7 mouse cellular contexts compared by ENCODE assay signal in the genomic region with DNA sequence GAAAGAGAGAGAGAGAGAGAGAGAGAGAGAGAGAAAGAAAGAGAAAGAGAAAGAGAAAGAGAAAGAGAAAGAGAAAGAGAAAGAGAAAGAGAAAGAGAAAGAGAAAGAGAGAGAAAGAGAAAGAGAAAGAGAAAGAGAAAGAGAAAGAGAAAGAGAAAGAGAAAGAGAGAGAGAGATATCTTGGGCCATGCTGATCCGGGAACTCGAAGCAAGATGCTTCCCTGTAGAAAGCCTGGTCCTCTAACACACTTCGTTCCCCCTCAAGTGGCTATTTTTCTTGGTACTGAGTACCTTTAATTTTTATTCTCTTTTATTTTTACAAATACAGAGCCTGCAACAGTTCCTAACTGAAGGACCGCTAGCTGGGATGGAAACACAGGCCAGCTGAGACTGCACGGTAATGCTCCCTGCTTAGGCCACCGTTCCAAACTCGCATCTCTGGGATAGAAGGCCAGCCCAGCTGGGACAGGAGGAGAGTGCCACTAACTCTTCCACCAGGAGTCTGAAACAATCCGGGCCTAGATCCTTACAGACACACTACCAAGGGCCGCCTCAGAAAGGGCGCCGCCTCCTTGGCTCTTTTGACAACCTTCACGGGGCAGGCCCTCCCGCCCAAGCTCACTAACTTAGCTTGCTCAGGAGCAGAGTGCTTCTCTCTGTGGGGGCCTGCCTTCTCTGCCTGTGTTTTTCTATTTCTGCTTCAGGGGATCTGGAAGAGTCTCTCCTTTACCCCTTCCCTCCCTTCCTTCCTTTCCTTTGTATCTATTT. TPM values are rescaled to one million over a fixed set of nuclear protein-coding genes. Genes with fewer than 3 reads are reported as not detected.
DNase-seq lines count a peak whose midpoint lies in the region; ATAC-seq and TF ChIP-seq lines count a peak whose summit lies in the region.

No protein-coding gene starts in this region.

- H3K4me2 ChIP-seq in lung, embryonic 16.5 days (ENCODE audit: low read depth, low read length), result no peak overlapping the region
- H3K4me2 ChIP-seq in embryonic facial prominence, embryonic 14.5 days (ENCODE audit: low read depth, low read length), result peak overlapping the region; percentile 29; the same call in 1 of the 2 replicates
- H3K4me2 ChIP-seq in kidney, postnatal 0 days (ENCODE audit: low read length), result no peak overlapping the region
- no peak overlapping the region for H3K4me2 ChIP-seq in stomach, embryonic 16.5 days (ENCODE audit: low read depth, low read length)

- H3K27me3 ChIP-seq in lung, embryonic 16.5 days (ENCODE audit: control insufficient read depth, insufficient read depth, low read depth, low read length), result no peaks in the 10 kb centered on the region
- no peaks in the 10 kb centered on the region for H3K27me3 ChIP-seq in embryonic facial prominence, embryonic 14.5 days (replicated peaks; ENCODE audit: control insufficient read depth, insufficient read depth, low read length)
- no peaks in the 10 kb centered on the region for H3K27me3 ChIP-seq in kidney, postnatal 0 days (ENCODE audit: insufficient read depth, low read length)
- no peaks in the 10 kb centered on the region for H3K27me3 ChIP-seq in stomach, embryonic 16.5 days (ENCODE audit: control insufficient read depth, insufficient read depth, low read length)

- H3K4me1 ChIP-seq in lung, embryonic 16.5 days (replicated peaks; ENCODE audit: control insufficient read depth, insufficient read depth, low read length), result peaks cover 56% of the 10 kb centered on the region
- peaks cover 45% of the 10 kb centered on the region for H3K4me1 ChIP-seq in embryonic facial prominence, embryonic 14.5 days (ENCODE audit: control insufficient read depth, insufficient read depth, low read length)
- H3K4me1 ChIP-seq in kidney, postnatal 0 days (replicated peaks; ENCODE audit: insufficient read depth, low read length), result peaks cover 67% of the 10 kb centered on the region
- peaks cover 60% of the 10 kb centered on the region for H3K4me1 ChIP-seq in stomach, embryonic 16.5 days (ENCODE audit: control insufficient read depth, insufficient read depth, low read length)

- TF ChIP-seq CTCF in kidney, postnatal 0 days (IDR thresholded peaks at IDR 0.05; ENCODE audit: low read depth), result no peak

- no peak overlapping the region for H3K9ac ChIP-seq in lung, embryonic 16.5 days (ENCODE audit: low read length)
- peak overlapping the region; percentile 27 for H3K9ac ChIP-seq in embryonic facial prominence, embryonic 14.5 days (ENCODE audit: low read depth, low read length)
- 0 out of 2 replicates have a peak overlapping the region, but pooled peaks have one; percentile 27 for H3K9ac ChIP-seq in kidney, postnatal 0 days (ENCODE audit: low read depth, low read length)
- H3K9ac ChIP-seq in stomach, embryonic 16.5 days (ENCODE audit: low read length), result peak overlapping the region; percentile 43

- DNase-seq in lung, postnatal 36 days, result no peak
- DNase-seq in embryonic facial prominence, embryonic 14.5 days (ENCODE audit: low spot score), result peak; percentile 73
- peak; percentile 57 for DNase-seq in kidney, postnatal 0 days (ENCODE audit: low spot score)
- DNase-seq in gastrocnemius, postnatal 4 days (ENCODE audit: low spot score in 2 of 2), result no peak
- DNase-seq in retina, embryonic 14.5 days (ENCODE audit: low spot score), result no peak

- ATAC-seq in lung, embryonic 16.5 days (ENCODE audit: low read depth), result peak; percentile 21; the same call in 1 of the 2 replicates
- 0 out of 2 replicates have a peak, but pooled peaks have one; percentile 28 for ATAC-seq in embryonic facial prominence, embryonic 14.5 days (ENCODE audit: low read depth)
- peak; percentile 40; the same call in 1 of the 2 replicates for ATAC-seq in kidney, postnatal 0 days (replicated peaks; ENCODE audit: low FRiP score, low read depth)
- ATAC-seq in stomach, embryonic 16.5 days (ENCODE audit: insufficient read depth, low FRiP score), result peak; percentile 41; the same call in 1 of the 2 replicates

- H3K27ac ChIP-seq in lung, embryonic 16.5 days (ENCODE audit: low read length), result peak overlapping the region; percentile 51
- peak overlapping the region; percentile 52; the same call in 1 of the 2 replicates for H3K27ac ChIP-seq in embryonic facial prominence, embryonic 14.5 days (replicated peaks; ENCODE audit: low read depth, low read length)
- peak overlapping the region; percentile 60 for H3K27ac ChIP-seq in kidney, postnatal 0 days
- peak overlapping the region; percentile 62 for H3K27ac ChIP-seq in stomach, embryonic 16.5 days (ENCODE audit: low read length)

- peaks cover 2% of the 10 kb centered on the region; the same call in 1 of the 2 replicates for H3K36me3 ChIP-seq in lung, embryonic 16.5 days (ENCODE audit: control insufficient read depth, insufficient read depth, low read length)
- H3K36me3 ChIP-seq in embryonic facial prominence, embryonic 14.5 days (ENCODE audit: control insufficient read depth, insufficient read depth, low read length), result peaks cover 20% of the 10 kb centered on the region
- H3K36me3 ChIP-seq in kidney, postnatal 0 days (ENCODE audit: insufficient read depth, low read length), result no peaks in the 10 kb centered on the region
- H3K36me3 ChIP-seq in stomach, embryonic 16.5 days (ENCODE audit: control insufficient read depth, insufficient read depth, low read length), result no peaks in the 10 kb centered on the region

- H3K9me3 ChIP-seq in lung, embryonic 16.5 days (ENCODE audit: control insufficient read depth, low read length), result no peaks in the 10 kb centered on the region
- H3K9me3 ChIP-seq in embryonic facial prominence, embryonic 14.5 days (ENCODE audit: control insufficient read depth, low read length), result no peaks in the 10 kb centered on the region
- H3K9me3 ChIP-seq in kidney, postnatal 0 days (replicated peaks; ENCODE audit: low read length), result no peaks in the 10 kb centered on the region
- H3K9me3 ChIP-seq in stomach, embryonic 16.5 days (replicated peaks; ENCODE audit: control insufficient read depth, low read length), result no peaks in the 10 kb centered on the region

- no peak overlapping the region for H3K4me3 ChIP-seq in lung, embryonic 16.5 days (ENCODE audit: low read length)
- H3K4me3 ChIP-seq in embryonic facial prominence, embryonic 14.5 days (ENCODE audit: low read depth, low read length), result no peak overlapping the region
- H3K4me3 ChIP-seq in kidney, postnatal 0 days (replicated peaks; ENCODE audit: low read depth, low read length), result no peak overlapping the region
- H3K4me3 ChIP-seq in stomach, embryonic 16.5 days (replicated peaks; ENCODE audit: low read length), result no peak overlapping the region

- WGBS in lung, embryonic 16.5 days, result 56% methylated on average over 13 of the region's 13 CpGs
- 43% methylated on average over 13 of the region's 13 CpGs for WGBS in embryonic facial prominence, embryonic 14.5 days
- 44% methylated on average over 13 of the region's 13 CpGs for WGBS in kidney, postnatal 0 days
- WGBS in stomach, embryonic 16.5 days, result 66% methylated on average over 13 of the region's 13 CpGs

RNA-seq across cellular contexts. Expression of a gene that starts 25.1 kb away (rescaled TPM):
- polyA plus RNA-seq in lung, embryonic 16.5 days (2015; fragmentation: Nextera tagmentation; extraction: Ambion mirVana), result 15.1 and 16.4 TPM in 2 replicates
- polyA plus RNA-seq in embryonic facial prominence, embryonic 14.5 days (2014; fragmentation: Nextera tagmentation; extraction: Ambion mirVana), result 15.2 and 15.9 TPM in 2 replicates
- 24.5 and 28.2 TPM in 2 replicates for polyA plus RNA-seq in kidney, postnatal 0 days (2015; fragmentation: Nextera tagmentation; extraction: Ambion mirVana)
- polyA plus RNA-seq in stomach, embryonic 16.5 days (2015; fragmentation: Nextera tagmentation; extraction: Ambion mirVana), result 11.5 and 11.7 TPM in 2 replicates
- total RNA-seq in gastrocnemius, postnatal 4 days (2021), result 100 to 1,000 TPM; 225 to 240 TPM

Comparison
In these comparisons a context has a peak if more than half of its experiments do, and no peak if none do; other contexts are left out.
1. DNase-seq: peak in embryonic facial prominence, embryonic 14.5 days (single experiment) and kidney, postnatal 0 days (single experiment); none in lung, postnatal 36 days (single experiment), gastrocnemius, postnatal 4 days (0 of 2) and retina, embryonic 14.5 days (single experiment).
2. Peak in every context shown above with its lines, with median percentiles within 50 percentile points of each other: ATAC-seq and H3K27ac ChIP-seq.